Mouse (Mus musculus): ENCODE data around the gene Iqschfp. TPM values are rescaled to one million over a fixed set of nuclear protein-coding genes. Genes with fewer than 3 reads are reported as not detected.

The Iqschfp gene
- total and polyA plus RNA-seq, 2 experiments, result not detected

DNA sequence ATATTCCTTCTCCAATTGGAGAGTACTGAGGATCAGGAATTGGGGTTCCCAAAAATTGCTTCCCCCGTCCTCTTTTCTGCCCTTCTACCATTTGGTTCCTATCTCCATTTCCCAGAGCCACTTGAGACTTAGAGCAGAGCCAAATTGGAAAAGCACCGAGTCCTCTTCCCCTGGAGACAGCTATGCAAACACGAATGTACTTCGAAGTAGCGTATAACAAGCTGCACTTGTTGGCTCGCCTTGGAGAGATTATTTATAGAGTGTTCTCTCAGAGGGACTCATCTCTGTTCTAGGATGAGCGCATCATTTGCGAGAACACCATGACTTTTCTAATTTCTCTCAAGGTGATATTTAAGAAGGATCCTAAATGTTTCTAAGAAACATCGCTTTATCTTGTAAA is 710.9 kb downstream of the Iqschfp start:
- WGBS, result 95% methylated on average over 9 of the region's 9 CpGs
- Histone ChIP-seq H3K9ac (ENCODE audit: low read depth, low read length) (no peak overlapping the region), H3K36me3 (ENCODE audit: control insufficient read depth, insufficient read depth, low read length) (no peaks in the 10 kb centered on the region), H3K4me3 (ENCODE audit: insufficient read depth, low read depth, low read length) (no peak overlapping the region), H3K27me3 (ENCODE audit: control insufficient read depth, insufficient read depth, low read length) (no peaks in the 10 kb centered on the region), H3K79me2 (ENCODE audit: control insufficient read depth, insufficient read depth, low read length) (no peaks in the 10 kb centered on the region), H3K4me1 (ENCODE audit: control insufficient read depth, insufficient read depth, low read length) (peaks cover 5% of the 10 kb centered on the region), H3K27ac (replicated peaks; ENCODE audit: insufficient read depth, low read depth, low read length) (no peak overlapping the region)
- no peak for TF ChIP-seq POLR2A (IDR thresholded peaks at IDR 0.05; ENCODE audit: extremely low read depth, insufficient read depth, low read length)
- no peak for TF ChIP-seq CTCF (IDR thresholded peaks at IDR 0.05; ENCODE audit: low read depth, low read length)
- no peak for DNase-seq (ENCODE audit: extremely low read depth, low read depth, low spot score)

DNA sequence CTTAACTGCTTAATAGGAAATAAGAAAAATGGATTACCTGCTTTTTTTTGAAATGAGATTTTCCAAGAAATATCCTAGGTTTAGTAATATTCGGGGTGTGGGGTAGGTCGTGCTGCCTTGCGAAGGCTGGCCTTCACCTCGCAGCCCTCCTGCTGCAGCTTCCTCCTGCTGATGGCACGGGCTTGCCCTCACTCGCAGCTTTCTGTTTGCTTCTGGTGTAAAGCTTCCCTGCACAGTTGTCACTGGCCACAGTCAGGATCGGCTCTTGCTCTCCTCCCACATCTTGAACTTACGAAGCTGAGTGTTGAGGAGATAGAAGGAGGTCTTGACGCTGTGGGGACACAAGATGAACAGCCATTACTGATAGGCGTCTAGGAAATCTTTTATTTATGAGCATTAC is 712.4 kb downstream of the Iqschfp start:
- TF ChIP-seq POLR2A (IDR thresholded peaks at IDR 0.05; ENCODE audit: extremely low read depth, insufficient read depth, low read length), result no peak
- no peak for TF ChIP-seq CTCF (IDR thresholded peaks at IDR 0.05; ENCODE audit: low read depth, low read length)
- Histone ChIP-seq H3K4me3 (ENCODE audit: insufficient read depth, low read depth, low read length) (no peak overlapping the region), H3K4me1 (ENCODE audit: control insufficient read depth, insufficient read depth, low read length) (peaks cover 5% of the 10 kb centered on the region), H3K27me3 (ENCODE audit: control insufficient read depth, insufficient read depth, low read length) (no peaks in the 10 kb centered on the region), H3K36me3 (ENCODE audit: control insufficient read depth, insufficient read depth, low read length) (no peaks in the 10 kb centered on the region), H3K9ac (ENCODE audit: low read depth, low read length) (no peak overlapping the region), H3K27ac (replicated peaks; ENCODE audit: insufficient read depth, low read depth, low read length) (no peak overlapping the region), H3K79me2 (ENCODE audit: control insufficient read depth, insufficient read depth, low read length) (no peaks in the 10 kb centered on the region)
- no peak for DNase-seq (ENCODE audit: extremely low read depth, low read depth, low spot score)
- 68% methylated on average over 10 of the region's 10 CpGs for WGBS

DNA sequence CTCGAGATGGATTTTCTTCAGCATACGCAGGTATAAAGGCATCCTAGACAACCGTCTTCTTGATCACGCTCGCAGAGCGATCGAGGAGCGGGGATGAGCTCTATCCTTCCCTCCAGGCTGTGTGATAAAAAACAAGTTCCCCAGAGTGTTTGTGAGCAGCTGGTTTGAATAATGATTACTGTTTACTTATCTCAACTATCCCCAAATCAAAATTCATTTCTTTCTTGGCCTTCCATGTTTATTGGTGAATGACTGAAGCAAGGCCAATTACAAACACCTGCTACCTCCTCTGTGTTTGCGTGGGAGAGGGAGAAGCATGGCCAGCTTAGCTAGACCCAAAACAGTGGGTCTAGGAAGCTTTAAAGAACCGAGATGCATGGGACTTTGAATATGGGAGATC is 712.9 kb downstream of the Iqschfp start:
- Histone ChIP-seq H3K36me3 (ENCODE audit: control insufficient read depth, insufficient read depth, low read length) (no peaks in the 10 kb centered on the region), H3K4me3 (ENCODE audit: insufficient read depth, low read depth, low read length) (no peak overlapping the region), H3K4me1 (ENCODE audit: control insufficient read depth, insufficient read depth, low read length) (peaks cover 5% of the 10 kb centered on the region), H3K27ac (replicated peaks; ENCODE audit: insufficient read depth, low read depth, low read length) (no peak overlapping the region), H3K27me3 (ENCODE audit: control insufficient read depth, insufficient read depth, low read length) (no peaks in the 10 kb centered on the region), H3K79me2 (ENCODE audit: control insufficient read depth, insufficient read depth, low read length) (no peaks in the 10 kb centered on the region), H3K9ac (ENCODE audit: low read depth, low read length) (no peak overlapping the region)
- TF ChIP-seq CTCF (IDR thresholded peaks at IDR 0.05; ENCODE audit: low read depth, low read length), result no peak
- TF ChIP-seq POLR2A (IDR thresholded peaks at IDR 0.05; ENCODE audit: extremely low read depth, insufficient read depth, low read length), result no peak
- no peak for DNase-seq (ENCODE audit: extremely low read depth, low read depth, low spot score)
- WGBS, result 92% methylated on average over 10 of the region's 10 CpGs

DNA sequence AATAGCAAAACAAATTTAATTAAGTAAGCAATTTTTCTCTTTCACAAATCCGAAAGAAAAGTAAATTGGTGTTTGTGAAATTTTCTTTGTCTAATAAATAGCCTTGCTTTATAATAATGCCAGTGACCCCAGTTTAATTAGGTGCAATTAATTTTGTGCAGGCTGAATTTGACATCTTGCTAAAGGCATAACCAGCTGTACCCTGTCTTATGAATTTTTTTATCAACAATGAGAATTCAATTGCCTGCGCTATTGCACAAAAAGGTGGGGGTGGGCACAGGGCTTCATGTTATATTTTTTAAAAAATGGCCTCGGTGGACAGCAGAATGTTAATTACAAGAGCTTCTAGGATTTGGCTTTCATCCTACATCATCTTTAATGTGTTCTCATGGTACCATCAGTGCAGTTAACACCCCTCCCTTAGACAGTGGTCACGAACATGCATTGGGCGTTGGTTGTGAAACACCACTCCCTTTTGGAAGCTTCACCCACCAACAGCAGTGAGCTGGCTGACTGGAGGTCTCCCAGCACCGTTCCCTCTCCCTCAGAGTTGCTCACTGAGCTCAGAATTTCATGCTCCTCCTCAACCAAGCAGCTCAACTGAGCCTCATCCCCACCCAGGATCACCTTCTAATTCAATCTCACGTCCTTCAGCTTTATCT is 714.0 kb downstream of the Iqschfp start:
- 94% methylated on average over 7 of the region's 7 CpGs for WGBS
- Histone ChIP-seq H3K36me3 (ENCODE audit: control insufficient read depth, insufficient read depth, low read length) (no peaks in the 10 kb centered on the region), H3K4me1 (ENCODE audit: control insufficient read depth, insufficient read depth, low read length) (peaks cover 4% of the 10 kb centered on the region), H3K27me3 (ENCODE audit: control insufficient read depth, insufficient read depth, low read length) (no peaks in the 10 kb centered on the region), H3K27ac (replicated peaks; ENCODE audit: insufficient read depth, low read depth, low read length) (no peak overlapping the region), H3K4me3 (ENCODE audit: insufficient read depth, low read depth, low read length) (no peak overlapping the region), H3K79me2 (ENCODE audit: control insufficient read depth, insufficient read depth, low read length) (no peaks in the 10 kb centered on the region), H3K9ac (ENCODE audit: low read depth, low read length) (no peak overlapping the region)
- TF ChIP-seq POLR2A (IDR thresholded peaks at IDR 0.05; ENCODE audit: extremely low read depth, insufficient read depth, low read length) (no peak), CTCF (IDR thresholded peaks at IDR 0.05; ENCODE audit: low read depth, low read length) (no peak)
- DNase-seq (ENCODE audit: extremely low read depth, low read depth, low spot score), result no peak

DNA sequence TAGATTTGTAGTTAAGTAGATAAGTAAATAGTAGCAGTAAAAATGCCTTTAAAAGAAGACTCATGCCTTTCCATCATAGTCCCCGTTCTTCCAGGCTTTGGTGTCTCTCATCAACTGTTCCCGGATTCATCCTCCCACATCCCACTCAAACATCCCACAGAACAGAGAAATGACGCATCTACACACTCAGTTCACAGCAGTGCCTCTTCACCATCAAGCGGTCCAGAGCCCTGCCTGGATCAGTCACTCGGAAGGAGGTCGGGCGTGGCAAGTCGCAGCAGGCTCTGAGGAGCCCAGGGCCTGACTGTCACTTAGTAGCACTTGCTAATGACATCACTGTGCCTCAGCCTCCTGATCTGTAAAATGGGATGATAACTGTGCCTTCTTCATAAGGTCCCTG is 714.7 kb downstream of the Iqschfp start:
- WGBS, result 98% methylated on average over 8 of the region's 8 CpGs
- H3K27me3 ChIP-seq (ENCODE audit: control insufficient read depth, insufficient read depth, low read length), result no peaks in the 10 kb centered on the region
- peaks cover 4% of the 10 kb centered on the region for H3K4me1 ChIP-seq (ENCODE audit: control insufficient read depth, insufficient read depth, low read length)
- DNase-seq (ENCODE audit: extremely low read depth, low read depth, low spot score), result no peak
- no peak overlapping the region for H3K4me3 ChIP-seq (ENCODE audit: insufficient read depth, low read depth, low read length)
- no peaks in the 10 kb centered on the region for H3K79me2 ChIP-seq (ENCODE audit: control insufficient read depth, insufficient read depth, low read length)
- TF ChIP-seq CTCF (IDR thresholded peaks at IDR 0.05; ENCODE audit: low read depth, low read length) (no peak), POLR2A (IDR thresholded peaks at IDR 0.05; ENCODE audit: extremely low read depth, insufficient read depth, low read length) (no peak)
- H3K9ac ChIP-seq (ENCODE audit: low read depth, low read length), result no peak overlapping the region
- H3K27ac ChIP-seq (replicated peaks; ENCODE audit: insufficient read depth, low read depth, low read length), result no peak overlapping the region
- H3K36me3 ChIP-seq (ENCODE audit: control insufficient read depth, insufficient read depth, low read length), result no peaks in the 10 kb centered on the region

DNA sequence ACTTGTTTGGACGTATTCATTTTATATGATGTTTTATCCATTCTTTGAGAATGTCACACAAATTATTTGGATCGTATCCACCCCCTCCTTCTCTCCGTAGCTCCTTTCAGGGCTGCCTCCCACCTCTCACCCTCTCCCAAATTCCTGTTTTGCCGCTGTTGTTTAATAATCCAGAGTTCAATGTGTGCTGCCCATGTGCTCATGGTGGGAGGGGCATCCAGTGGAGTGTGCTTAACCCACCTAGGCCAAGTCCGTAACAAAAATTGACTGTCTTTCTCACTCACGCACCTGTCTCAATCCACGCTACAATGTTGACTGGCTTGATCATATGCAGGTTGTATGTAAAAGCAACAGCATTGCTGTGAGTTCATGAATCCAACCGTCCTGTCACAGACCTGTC is 715.3 kb downstream of the Iqschfp start:
- Histone ChIP-seq H3K4me3 (ENCODE audit: insufficient read depth, low read depth, low read length) (no peak overlapping the region), H3K4me1 (ENCODE audit: control insufficient read depth, insufficient read depth, low read length) (peaks cover 4% of the 10 kb centered on the region), H3K36me3 (ENCODE audit: control insufficient read depth, insufficient read depth, low read length) (no peaks in the 10 kb centered on the region), H3K27ac (replicated peaks; ENCODE audit: insufficient read depth, low read depth, low read length) (no peak overlapping the region), H3K27me3 (ENCODE audit: control insufficient read depth, insufficient read depth, low read length) (no peaks in the 10 kb centered on the region), H3K9ac (ENCODE audit: low read depth, low read length) (no peak overlapping the region), H3K79me2 (ENCODE audit: control insufficient read depth, insufficient read depth, low read length) (no peaks in the 10 kb centered on the region)
- DNase-seq (ENCODE audit: extremely low read depth, low read depth, low spot score), result peak; percentile 61
- no peak for TF ChIP-seq POLR2A (IDR thresholded peaks at IDR 0.05; ENCODE audit: extremely low read depth, insufficient read depth, low read length)
- no peak for TF ChIP-seq CTCF (IDR thresholded peaks at IDR 0.05; ENCODE audit: low read depth, low read length)
- WGBS, result 42% methylated on average over 8 of the region's 8 CpGs
